Mouse (Mus musculus) thymus, postnatal 36 days (tissue): ENCODE measurements around the gene Gucy1b2.

ENCODE experiments used
- DNase-seq, 2 experiments: peaks; one replicate each; pipeline ENCODE4 v3.0.0; 2022; ENCODE audit warnings: mixed read lengths in 2 of 2

The Gucy1b2 gene

DNA sequence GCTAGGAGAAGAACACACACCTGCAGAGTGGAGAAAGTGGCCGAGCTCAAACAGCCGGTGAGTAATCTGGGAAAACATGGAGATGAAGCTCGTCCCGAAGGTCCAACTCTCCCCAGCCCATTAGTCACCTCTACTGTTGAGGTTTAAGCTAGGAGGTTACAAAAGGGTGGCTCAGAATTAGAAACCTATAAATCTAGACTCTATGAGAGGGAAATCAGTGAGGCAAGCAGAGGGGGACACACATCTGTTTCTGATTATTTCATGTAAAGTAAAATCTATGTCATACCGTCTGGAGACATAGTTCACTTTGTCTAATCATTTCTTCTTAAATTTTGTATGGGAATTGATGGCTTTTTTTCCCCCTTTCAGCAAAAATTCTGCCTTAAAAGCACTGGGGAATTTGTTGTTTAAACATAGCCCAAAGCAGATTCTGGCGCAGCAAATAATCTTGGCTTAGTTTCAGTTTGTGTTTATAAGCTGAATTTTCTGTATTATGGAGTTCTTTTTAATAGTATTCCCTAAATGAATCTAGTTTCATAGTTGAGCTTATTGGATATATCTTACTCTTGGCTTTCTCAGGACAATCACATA is 12.2 kb downstream of the Gucy1b2 start:
- no peak for DNase-seq

DNA sequence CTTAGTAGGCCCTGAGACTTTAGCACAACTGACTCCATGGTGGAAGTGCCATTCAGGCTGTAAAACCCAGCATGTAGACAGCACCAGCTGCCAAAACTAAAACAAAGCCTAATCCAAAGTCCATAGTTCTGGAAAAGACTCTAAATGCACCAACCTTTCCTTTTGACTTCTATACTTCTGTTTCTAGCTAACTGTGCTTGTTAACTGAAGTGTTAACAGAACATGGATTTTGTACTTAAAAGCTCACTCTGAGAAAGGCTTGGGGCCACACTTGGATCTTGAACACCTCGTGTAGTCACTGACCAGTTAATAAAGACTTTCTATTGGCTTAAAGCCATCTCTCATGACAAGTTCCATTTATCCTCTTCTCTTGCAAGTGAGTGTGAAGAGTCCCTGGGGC is 13.1 kb downstream of the Gucy1b2 start:
- no peak for DNase-seq

DNA sequence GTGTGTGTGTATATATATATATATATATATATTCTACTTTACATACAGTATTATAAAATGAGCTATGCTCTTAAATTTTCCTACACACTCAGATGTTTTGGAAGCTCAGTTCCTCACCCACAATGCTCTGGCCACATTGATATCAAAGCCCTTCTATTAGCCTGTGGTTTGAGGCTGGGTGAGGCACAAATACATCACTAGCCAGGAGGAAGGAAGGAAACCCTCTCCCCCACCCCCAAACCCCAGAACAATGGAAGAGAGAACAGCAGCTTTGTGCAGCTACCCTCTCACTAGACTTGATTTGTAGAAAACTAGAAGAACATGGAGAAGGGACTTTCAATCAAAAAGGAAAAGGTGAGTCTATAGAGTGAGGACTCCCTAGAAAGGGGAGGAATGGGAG is 16.1 kb downstream of the Gucy1b2 start:
- DNase-seq: no peak

DNA sequence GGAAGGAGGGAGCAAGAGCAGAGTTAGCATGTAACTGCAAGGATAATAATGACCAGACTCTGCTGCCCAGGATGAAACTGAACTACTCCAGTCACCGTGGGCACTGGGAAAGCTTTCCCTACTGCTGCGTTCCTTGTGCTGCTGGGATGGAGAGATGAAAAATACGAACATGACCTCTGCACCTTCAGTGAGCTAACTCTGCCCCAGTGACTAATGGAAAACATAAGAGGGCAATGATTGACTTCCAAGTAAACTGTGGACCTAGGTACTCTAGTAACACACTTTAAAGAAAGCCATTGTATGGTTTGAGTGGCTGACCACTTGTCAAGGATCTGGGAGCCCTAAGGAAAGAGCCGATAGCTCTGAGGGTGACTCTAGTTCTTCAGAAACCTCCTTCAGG is 17.9 kb downstream of the Gucy1b2 start:
- no peak for DNase-seq

DNA sequence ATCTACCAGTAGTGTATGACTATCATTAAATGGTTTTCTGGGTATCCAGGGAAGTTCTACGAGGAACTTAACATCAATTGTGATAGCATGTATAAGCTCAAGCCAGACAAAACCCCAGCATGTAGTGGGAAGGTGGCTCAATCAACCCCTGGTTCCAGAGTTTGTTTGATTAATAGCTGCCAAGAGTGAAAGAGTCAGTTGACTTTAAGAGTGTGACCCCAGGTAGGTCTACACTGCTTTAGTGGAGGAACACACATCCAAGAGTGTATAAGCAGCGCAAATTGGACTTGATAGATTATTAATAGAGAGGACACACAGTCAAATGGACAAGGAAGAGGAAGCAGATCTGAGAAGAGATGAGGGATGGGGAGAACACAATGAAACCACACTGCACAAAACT is 18.3 kb downstream of the Gucy1b2 start:
- DNase-seq: no peak

DNA sequence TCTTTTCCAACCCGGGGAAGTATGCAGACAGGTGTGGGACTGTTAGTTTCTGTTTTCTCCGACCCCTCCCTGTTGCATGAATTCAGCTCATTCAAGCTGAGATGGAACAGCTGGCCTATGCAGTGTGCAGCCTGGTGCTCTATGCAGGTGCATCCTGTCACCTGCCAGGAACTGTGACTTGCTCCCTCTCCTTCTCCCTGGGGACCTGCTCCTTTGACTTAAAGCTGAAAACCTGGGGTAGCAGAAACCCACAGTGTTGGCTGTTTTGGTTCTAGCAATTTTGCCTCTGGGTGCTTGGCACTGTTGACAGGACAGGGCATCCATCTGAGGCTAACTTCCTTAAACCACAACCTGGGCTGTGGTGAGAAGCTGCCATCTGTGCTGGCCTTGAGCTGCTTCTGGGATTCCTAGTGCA is 30.8 kb downstream of the Gucy1b2 start:
- peak; percentile 65 to 81 for DNase-seq

DNA sequence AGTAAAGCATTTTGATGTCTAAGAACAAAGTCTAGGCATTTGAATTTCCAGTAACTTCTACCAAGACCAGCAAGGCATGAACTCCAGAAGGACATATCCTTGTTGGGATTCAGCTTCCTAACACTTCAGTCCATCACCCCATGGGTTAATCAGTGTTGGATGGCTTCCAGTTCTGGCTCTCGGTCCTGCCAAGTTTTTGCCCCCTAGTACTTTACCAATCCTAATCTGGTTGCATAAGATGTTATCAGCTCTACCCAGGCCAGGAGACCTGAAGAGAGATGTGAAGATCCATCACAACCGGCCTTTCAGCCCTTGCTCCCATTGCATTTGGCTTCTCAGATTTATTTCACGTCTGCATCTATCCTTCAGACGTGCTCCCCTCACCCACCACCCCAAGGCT is 33.8 kb downstream of the Gucy1b2 start:
- no peak for DNase-seq

DNA sequence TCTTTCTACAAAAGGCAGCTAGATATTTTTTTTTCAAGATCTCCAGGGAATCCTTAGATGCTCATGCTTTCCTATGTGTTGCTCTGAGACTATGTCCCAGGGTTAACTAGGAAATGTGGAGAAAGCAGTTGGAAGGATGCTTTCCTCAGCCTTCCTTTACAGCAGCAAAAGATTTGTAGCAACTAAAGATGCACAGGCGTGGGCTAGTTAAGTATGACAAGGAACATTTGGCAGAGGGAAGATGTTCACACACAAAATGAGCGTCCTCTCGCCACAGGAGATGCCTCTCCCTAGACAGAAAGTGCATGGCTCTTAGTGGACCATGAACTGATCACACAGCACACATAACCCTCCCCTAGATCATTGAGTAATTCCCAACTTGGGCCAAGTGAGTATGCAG is 38.6 kb downstream of the Gucy1b2 start:
- no peak for DNase-seq

DNA sequence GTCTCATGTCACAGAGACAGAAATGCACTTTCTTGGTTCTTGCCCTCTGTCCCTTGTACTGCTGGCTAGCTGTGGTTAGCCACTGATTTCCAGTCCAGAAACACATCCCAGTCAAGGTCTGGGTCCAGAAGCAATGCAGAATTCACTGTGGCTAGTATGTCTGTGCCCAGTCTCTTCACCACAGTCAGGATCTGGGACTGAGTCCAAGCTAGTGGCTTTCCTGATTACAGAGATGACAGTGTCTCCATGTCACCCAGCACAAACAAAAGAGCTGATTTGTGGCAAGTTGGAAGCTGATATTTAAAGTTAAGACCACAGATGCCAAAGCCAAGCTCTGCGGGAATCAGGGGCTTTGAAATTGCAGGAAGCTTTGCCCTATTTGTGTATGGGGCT is 39.4 kb downstream of the Gucy1b2 start:
- DNase-seq: no peak

DNA sequence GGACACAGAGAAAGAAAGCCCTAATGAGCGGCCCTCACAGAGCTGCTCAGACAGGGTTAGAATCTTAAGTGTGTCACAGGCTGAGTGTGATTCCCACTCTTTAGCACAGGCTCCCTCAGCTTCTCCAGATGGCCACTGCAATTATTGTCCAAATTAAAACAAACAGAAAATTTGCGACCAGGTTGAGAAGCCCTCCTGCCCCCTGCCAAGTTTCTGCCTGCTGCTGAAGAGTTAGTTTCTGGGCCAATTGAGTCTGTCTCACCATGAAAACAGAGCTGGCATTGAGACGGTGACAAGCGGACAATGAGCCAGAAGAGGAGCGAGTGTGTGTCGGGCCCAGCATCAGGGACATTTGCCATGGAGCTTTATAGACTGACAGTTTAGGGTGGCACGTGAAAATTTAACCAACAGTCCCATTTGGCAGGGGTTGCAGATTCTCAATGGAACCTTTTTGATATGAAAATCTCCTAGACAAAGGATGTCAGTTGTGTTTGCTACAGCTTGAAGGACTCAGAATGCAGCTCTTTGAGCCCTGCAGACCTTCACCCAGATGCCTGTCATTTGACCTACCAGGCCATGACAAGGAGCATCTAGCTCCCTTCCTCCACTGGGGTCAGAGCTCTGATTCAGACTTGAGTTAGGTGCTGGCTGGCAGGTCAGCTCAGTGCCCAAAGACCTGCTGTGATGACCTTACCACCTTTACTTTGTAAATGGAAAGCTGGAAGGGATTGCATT is 39.9 kb downstream of the Gucy1b2 start:
- DNase-seq: no peak

DNA sequence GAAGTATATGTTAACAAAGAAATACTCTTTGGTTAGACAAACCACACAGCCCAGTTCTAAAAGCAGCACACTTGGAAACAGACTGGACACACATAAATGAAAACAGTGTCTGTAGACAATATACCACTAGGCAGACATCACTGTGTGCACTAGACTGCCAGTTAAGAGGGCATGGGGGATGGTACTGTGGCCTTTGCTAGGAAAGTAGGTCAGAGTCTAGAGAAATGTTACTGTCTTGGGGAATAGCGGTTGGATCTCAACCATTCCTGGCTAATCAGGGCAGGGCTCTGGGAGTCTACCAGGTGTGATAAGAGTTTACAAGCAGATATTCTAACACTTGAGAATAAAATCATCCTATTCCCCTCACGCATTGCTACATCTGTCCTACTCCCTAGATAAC is 60.7 kb downstream of the Gucy1b2 start:
- DNase-seq: no peak

DNA sequence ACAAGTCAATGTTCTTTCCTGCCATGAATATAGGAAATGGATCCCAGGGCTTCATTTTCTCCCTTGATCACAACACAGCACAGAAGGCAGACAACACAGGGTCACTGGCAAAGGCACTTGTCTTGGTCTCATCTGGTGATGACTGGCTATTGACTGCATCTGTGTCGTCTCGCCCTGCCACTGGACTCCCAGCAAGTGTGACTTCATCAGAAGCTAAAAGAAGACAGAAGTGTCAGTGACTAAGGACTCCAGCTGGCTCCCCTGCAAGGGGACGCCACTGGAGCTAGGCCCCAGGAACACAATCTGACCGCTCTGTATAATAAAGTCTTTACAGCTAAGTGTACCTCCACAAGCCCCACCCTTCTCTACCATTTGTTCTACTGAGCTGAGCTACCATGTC is 63.3 kb downstream of the Gucy1b2 start:
- no peak for DNase-seq

DNA sequence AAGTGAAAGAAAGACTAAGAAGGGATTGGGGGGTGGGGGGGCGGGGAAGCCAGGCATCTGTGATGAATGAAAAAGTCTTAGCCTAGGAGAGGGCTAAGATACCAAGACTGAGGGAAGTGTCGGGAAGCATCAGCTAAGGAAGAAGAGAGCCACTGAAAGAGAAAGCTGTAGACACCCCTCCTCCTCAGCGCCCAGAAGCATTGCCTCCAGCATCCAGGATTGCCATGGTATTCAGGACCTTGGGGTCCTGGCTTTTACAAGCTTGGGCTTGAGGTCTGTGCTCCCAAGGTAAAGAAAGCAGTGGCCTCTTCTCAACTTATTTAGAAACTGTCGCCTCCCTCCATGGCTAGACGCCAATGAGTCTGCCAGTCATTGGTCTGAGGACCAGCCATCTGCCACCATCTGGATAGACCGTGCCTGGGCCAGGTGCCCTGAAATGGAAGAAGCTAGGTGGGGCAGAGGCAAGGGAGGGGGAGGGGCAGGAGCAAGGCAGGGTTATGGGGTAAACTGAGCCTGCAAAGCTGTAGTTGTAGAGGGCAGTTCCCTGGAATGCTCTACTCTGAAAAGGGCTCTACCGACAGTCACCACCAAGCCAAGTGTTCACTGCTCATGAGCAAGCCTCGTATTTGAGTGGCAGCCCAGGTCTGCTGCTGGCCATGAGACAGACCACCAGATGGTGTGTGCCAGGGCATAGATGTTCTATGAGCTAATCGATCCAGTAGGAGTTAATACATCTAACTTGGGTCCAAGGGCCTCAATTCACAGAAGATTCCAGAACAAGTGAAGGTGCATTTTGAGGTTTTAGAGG is 66.2 kb downstream of the Gucy1b2 start:
- no peak for DNase-seq

DNA sequence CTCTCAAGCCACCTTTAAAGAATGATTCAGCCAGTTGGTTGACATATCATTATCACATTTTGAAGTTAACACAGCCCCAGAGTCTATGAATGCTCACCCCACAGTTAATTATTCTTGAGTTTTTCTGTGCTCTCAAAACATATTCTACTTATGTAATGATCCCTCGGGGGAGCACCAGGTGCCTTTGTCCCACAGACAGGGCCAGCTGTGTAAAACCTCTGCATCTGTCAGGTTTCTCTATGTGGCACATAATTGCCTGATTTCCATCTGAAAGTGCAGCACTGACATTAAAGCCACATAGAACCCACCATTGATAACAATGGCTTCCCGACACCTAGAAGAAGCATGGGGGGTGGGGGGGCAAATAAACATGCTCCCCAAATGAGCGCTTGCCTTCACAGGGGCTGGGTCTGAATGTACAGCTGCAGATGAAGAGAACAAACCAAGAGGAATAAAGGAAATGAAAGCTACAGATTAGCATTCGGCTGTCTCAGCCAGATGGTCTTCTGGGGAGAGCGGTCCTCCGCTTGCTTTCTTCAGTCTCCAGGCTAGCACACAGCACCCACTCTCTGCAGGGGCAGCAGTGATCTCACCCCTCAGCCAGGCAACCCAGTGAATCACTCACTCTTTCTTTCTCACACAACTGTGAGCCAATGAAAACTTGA is 66.9 kb downstream of the Gucy1b2 start:
- peak in 1 of 2 experiments; percentile 5 for DNase-seq

DNA sequence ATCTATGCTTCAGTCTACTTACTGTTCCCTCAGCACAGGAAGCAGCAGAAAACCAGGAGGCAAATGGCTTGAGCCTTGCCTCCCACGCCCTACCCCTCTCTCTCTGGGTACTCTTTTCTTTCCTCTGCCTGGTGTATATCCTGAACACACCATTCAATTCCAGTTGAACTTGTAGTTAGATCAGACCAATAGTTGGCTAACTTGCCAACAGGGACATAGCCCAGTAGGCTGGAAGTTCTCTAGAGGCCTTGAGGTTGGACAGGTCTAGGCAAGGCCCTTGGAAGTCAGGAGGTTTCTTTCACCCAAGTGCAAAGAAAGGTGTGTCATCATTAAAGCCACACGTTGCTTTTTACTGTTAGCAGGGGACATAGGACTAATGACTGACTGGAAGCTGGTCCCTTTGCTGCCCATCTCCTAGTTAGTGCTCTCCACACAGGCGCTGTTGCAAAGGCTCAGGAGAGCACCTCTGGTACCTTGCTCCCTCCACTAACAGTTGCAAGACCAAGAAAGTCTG is 72.2 kb downstream of the Gucy1b2 start:
- DNase-seq: no peak

DNA sequence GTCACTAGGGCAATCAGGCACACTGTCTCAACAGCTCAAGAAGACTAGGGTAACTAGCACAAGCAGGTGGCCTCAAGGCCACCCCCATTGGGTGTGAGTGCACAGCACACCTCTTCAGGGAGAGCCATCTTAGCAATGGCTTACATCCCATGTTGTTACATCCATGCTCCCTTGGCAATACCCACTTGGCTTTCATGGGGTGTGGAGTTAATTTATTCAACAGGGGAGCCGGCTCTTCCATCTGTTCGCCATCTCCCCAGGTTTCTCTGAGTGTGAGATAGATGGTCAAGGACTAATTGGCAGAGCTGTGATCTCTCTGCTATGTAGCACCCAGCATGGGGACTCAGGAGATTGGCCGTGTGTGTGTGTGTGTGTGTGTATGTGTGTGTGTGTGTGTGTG is 73.0 kb downstream of the Gucy1b2 start:
- no peak for DNase-seq

DNA sequence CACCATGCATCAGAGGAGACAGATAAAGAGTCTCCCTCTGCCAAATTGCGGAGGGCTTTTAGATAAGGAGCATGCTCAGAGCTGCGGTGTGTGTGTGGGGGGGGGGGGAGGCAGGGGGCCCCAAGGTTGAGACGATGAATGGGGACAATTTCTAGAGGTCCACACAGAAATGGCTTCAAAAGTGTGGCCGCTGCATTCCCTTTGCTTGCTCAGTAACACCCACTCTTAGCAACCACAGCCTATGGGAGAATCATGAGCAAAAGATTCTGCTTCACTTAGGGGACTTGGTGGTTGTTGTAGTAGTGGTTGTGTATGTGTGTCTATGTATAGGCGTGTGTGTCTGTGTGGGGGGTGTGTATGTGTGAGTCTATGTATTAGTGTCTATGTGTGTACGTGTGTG is 75.5 kb downstream of the Gucy1b2 start:
- no peak for DNase-seq

DNA sequence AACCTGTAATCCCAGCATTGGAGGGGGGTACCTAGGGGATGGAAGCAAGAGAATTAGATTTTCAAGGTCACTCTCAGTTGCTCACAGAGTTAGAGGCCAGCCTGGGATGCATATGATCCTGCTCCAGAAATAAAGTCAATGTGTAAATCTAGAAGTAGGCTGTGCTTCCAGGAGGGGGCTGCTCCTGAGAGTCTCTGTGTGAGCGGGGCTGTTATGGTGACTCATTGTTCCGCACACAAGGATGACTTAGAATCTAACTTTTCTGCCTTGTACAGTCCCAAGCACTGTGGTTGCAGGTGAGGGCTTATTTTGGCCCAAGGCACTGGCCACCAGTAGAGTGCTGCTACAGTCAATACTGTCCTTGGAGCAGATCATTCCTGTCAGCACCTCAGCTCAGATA is 76.7 kb downstream of the Gucy1b2 start:
- no peak for DNase-seq

DNA sequence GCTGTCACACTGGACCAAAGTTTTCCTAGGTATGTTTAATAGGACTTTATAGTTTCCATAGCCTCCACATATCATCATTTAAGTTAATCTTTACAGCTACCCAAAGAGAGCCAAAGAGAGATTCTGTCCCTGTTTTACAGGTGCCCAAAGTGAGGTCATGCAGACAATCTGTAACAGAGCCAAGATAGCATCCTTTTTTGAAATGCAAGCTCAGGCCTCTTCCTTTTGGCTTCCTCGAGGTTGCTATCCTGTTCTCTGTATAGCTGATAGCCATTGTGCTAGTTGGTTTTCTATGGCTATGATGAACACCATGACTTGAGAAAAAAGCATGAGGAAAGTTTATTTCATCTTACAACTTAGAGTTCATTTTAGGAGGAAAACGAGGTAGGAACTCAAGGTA is 80.0 kb downstream of the Gucy1b2 start:
- no peak for DNase-seq

DNA sequence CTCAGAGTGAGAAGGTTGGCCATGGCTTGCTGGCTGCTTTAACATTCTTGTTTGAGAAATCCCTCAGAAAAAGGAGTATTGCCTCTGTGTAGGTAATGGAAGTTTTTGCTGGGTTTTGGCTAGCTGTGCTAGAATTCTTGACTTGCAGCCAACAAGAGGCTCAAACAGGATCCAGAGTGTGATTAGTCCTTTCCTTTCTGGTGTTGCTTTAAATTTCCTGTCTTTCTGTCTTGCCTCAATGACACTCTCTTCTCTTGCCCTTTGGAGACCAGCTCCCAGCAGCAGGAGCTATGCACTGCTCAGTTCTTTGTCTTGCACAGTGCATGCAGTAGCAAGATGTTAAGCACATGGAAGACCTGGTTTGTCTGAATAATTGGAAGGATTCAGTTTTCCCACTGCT is 80.4 kb downstream of the Gucy1b2 start:
- no peak for DNase-seq

DNA sequence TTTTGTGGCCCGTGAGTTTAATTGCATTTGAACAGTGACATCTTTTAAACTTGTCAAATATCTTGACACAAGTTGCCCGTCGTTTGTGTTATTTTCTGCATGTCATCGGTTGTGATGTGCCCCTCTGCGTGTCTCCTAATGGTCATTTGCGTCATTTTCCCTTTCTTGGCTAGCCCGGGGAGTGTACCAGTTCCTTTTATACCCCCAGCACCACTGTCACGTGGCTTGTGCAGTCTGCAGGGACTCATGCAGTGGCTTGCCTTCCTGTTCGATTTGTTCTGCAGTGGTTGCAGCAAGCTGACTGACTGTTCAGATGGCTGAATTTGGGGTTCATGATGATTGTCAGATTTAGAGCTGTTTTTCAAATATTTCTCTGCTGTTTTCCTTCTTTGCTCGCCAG is 82.1 kb downstream of the Gucy1b2 start:
- DNase-seq: no peak

DNA sequence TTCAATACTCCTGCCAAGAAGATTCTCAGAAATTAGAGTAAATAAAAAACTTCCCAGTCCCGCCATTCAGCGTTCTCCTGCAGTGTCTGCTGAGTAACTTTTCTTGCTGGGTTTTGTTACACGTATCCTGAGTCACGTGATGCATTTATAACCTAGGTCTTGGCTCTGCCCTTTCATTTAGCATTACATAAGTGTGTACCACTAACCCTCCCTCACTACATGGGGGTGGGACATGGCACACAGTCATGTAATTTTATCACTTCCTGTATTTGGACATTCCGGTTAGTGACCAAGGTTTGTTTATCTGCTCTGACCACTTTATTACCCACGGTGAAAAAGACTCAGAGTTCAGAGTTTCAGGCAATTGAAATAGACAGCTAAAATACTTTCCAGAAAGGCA is 85.3 kb downstream of the Gucy1b2 start:
- no peak for DNase-seq

DNA sequence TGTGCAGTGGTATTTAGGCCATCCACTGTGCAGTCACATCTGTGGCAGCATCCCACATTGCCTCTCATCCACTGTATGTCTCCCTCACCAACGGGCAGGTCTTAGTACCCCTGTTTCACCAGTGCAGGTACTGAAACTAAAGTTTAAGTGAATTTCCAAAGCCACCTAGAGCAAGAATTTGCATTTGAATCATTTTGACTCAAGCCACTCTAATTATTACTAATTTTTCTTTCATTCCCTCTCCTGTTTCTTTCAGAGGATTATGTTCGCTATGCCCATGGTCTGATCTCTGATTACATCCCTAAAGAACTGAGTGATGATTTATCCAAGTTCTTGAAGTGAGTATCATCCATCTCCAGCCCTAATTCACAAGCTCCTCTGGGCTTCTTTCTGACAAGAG is 92.3 kb downstream of the Gucy1b2 start:
- no peak for DNase-seq
